Mouse (Mus musculus) liver, embryonic 14.5 days (tissue): Measurements from ENCODE around the gene Slc24a4. TPM values are rescaled to one million over a fixed set of nuclear protein-coding genes. Genes with fewer than 3 reads are reported as not detected.
"Not testable (repeated sequence)": the region's sequence is repeated elsewhere in the genome, so short reads cannot be mapped to it uniquely, and the experiment has no call there.

Source experiments
- ATAC-seq: fragments of 200-750 bp; cut with Nextera tagmentation; 2 replicates; pipeline ENCODE4 v1.8.0; 2017; ENCODE audit warnings: moderate number of reproducible peaks, mild to moderate bottlenecking, moderate library complexity; ENCODE audit not compliant: insufficient read depth
- DNase-seq, 3 experiments: peaks; one replicate each; pipeline ENCODE4 v3.0.0-alpha.2; 2012 to 2013; ENCODE audit warnings: low read depth in 3 of 3, low spot score in 3 of 3
- H3K27ac ChIP-seq: fragments of 300-500 bp; sonication (generic); 2 replicates; pipeline ENCODE4 v1.5.1; 2014; ENCODE audit warnings: moderate library complexity, mild to moderate bottlenecking, control low read depth, inconsistent platforms
- H3K27me3 ChIP-seq: fragments of 300-500 bp; sonication (generic); 2 replicates; pipeline ENCODE4 v1.6.1; 2014; ENCODE audit warnings: mild to moderate bottlenecking, low read length, moderate library complexity; ENCODE audit not compliant: control insufficient read depth, insufficient read depth
- H3K36me3 ChIP-seq: fragments of 300-500 bp; sonication (generic); replicated peaks from 2 replicates; pipeline ENCODE4 v1.6.1; 2014; ENCODE audit warnings: low read depth; ENCODE audit not compliant: control insufficient read depth, insufficient read depth
- H3K4me1 ChIP-seq, 2 experiments: fragments of 200-500 bp in 1 of 2; fragments of 300-500 bp in 1 of 2; sonication (generic) in 1 of 2; replicated peaks; 2 replicates each; pipeline ENCODE4 v1.6.1; 2012 to 2014; ENCODE audit warnings: antibody characterized with exemption in 1 of 2, inconsistent platforms in 1 of 2, low read length in 1 of 2; ENCODE audit not compliant: control insufficient read depth in 2 of 2, insufficient read depth in 2 of 2
- H3K4me2 ChIP-seq: fragments of 300-500 bp; sonication (generic); 2 replicates; pipeline ENCODE4 v1.6.1; 2014; ENCODE audit warnings: low read depth, mild to moderate bottlenecking, control low read depth, moderate library complexity
- H3K4me3 ChIP-seq, 2 experiments: fragments of 200-500 bp in 1 of 2; fragments of 300-500 bp in 1 of 2; sonication (generic) in 1 of 2; 2 replicates each; pipeline ENCODE4 v1.5.1; 2012 to 2014; ENCODE audit warnings: low read depth in 2 of 2, low read length in 2 of 2, mild to moderate bottlenecking in 2 of 2, control low read depth in 1 of 2, inconsistent platforms in 1 of 2, moderate library complexity in 1 of 2; ENCODE audit not compliant: insufficient read depth in 1 of 2
- H3K9ac ChIP-seq: fragments of 300-500 bp; sonication (generic); replicated peaks from 2 replicates; pipeline ENCODE4 v1.6.1; 2014; ENCODE audit warnings: mild to moderate bottlenecking, control low read depth, moderate library complexity
- H3K9me3 ChIP-seq: fragments of 300-500 bp; sonication (generic); 2 replicates; pipeline ENCODE4 v1.6.1; 2016; ENCODE audit warnings: low read length, mixed read lengths; ENCODE audit not compliant: control insufficient read depth
- CTCF ChIP-seq: IDR thresholded peaks from 2 replicates; pipeline ENCODE4 v1.5.1; 2016; ENCODE audit warnings: antibody characterized with exemption, low read depth, control low read depth
- EP300 ChIP-seq: IDR thresholded peaks from 2 replicates; pipeline ENCODE4 v1.6.1; 2016; ENCODE audit warnings: antibody characterized with exemption, low read depth
- WGBS: fragments of 180-500 bp; shearing (Covaris S2); extraction: QIAGEN DNeasy Blood & Tissue Kit; methylation state at CpG from one replicate; pipeline ENCODE4 v1.1.7; 2014; ENCODE audit not compliant: insufficient replicate concordance; 5-methylcytosine and 5-hydroxymethylcytosine counted together
- polyA plus RNA-seq, 2 experiments: library from polyadenylated mRNA; depleted of rRNA in 1 of 2; stranded (reverse) in 1 of 2; unstranded in 1 of 2; fragments of >200 nt; fragmentation: Nextera tagmentation in 1 of 2; extraction: Ambion mirVana in 1 of 2; gene quantifications; 2 replicates each; pipeline versions ENCODE4 v1.2.1 to v1.2.3; 2012 to 2014

The Slc24a4 gene
- polyA plus RNA-seq, 2 experiments: 0.08 to 0.10 TPM

- no peak overlapping the region for H3K27ac ChIP-seq
- H3K9ac ChIP-seq: no peak overlapping the region
- no peaks in the 10 kb centered on the region for H3K4me1 ChIP-seq
- H3K4me2 ChIP-seq: no peak overlapping the region
- H3K4me3 ChIP-seq: no peak overlapping the region
- H3K27me3 ChIP-seq: no peaks in the 10 kb centered on the region
- H3K36me3 ChIP-seq: no peaks in the 10 kb centered on the region
- ATAC-seq (no peak), DNase-seq (no peak)
- 62% methylated on average over 7 of the region's 7 CpGs for WGBS
- TF ChIP-seq CTCF (no peak), EP300 (no peak)
- no peaks in the 10 kb centered on the region for H3K9me3 ChIP-seq
Measured at GRCm38 (mm10) chr12:102207245-102207644, 78.7 kb downstream of the Slc24a4 start.

- Histone ChIP-seq H3K27ac (no peak overlapping the region), H3K9me3 (no peaks in the 10 kb centered on the region), H3K27me3 (no peaks in the 10 kb centered on the region), H3K4me3 (no peak overlapping the region), H3K36me3 (no peaks in the 10 kb centered on the region), H3K4me2 (no peak overlapping the region), H3K9ac (no peak overlapping the region), H3K4me1 (no peaks in the 10 kb centered on the region)
- DNase-seq (no peak), ATAC-seq (no peak)
- WGBS: 26% methylated on average over 2 of the region's 2 CpGs
- no peak for TF ChIP-seq EP300
- TF ChIP-seq CTCF: no peak
Measured at GRCm38 (mm10) chr12:102210801-102211200, 82.3 kb downstream of the Slc24a4 start.

GRCm38 (mm10) chr12:102223404-102223803, 94.9 kb downstream of the Slc24a4 start:
- no peak for TF ChIP-seq CTCF
- no peak for TF ChIP-seq EP300
- WGBS: 78% methylated on average over 6 of the region's 6 CpGs
- no peak for ATAC-seq

GRCm38 (mm10) chr12:102224112-102224511, 95.6 kb downstream of the Slc24a4 start:
- H3K4me2 ChIP-seq, H3K27me3 ChIP-seq, DNase-seq, H3K4me1 ChIP-seq, ATAC-seq, H3K4me3 ChIP-seq, H3K9me3 ChIP-seq, H3K9ac ChIP-seq, H3K27ac ChIP-seq, H3K36me3 ChIP-seq: not testable (repeated sequence)
- 52% methylated on average over 2 of the region's 2 CpGs for WGBS

More at GRCm38 (mm10) chr12:102223404-102223803, 94.9 kb downstream of the Slc24a4 start:
- H3K27ac ChIP-seq: no peak overlapping the region
- H3K4me2 ChIP-seq: no peak overlapping the region
- H3K4me1 ChIP-seq: no peaks in the 10 kb centered on the region
- H3K27me3 ChIP-seq: no peaks in the 10 kb centered on the region
- no peak overlapping the region for H3K9ac ChIP-seq
- DNase-seq: no peak
- H3K9me3 ChIP-seq: no peaks in the 10 kb centered on the region
- no peaks in the 10 kb centered on the region for H3K36me3 ChIP-seq
- H3K4me3 ChIP-seq: no peak overlapping the region

- no peaks in the 10 kb centered on the region for H3K4me1 ChIP-seq
- no peaks in the 10 kb centered on the region for H3K36me3 ChIP-seq
- WGBS: 29% methylated on average over 3 of the region's 3 CpGs
- no peaks in the 10 kb centered on the region for H3K27me3 ChIP-seq
- no peak overlapping the region for H3K9ac ChIP-seq
- no peak for ATAC-seq
- H3K27ac ChIP-seq: no peak overlapping the region
- no peaks in the 10 kb centered on the region for H3K9me3 ChIP-seq
- no peak for TF ChIP-seq CTCF
- no peak for DNase-seq
- no peak overlapping the region for H3K4me2 ChIP-seq
- no peak overlapping the region for H3K4me3 ChIP-seq
Measured at GRCm38 (mm10) chr12:102225165-102225564, 96.6 kb downstream of the Slc24a4 start.
